Mouse (Mus musculus) kidney, postnatal 14 days (tissue): ENCODE measurements around the gene Phc3.

Experiments
- DNase-seq: peaks from one replicate; pipeline ENCODE4 v3.0.0; 2022; ENCODE audit warnings: mixed read lengths

Phc3 gene

GRCm38 (mm10) chr3:30976991-30977603, 7.9 kb upstream of the Phc3 start:
- DNase-seq, result peak; percentile 53

GRCm38 (mm10) chr3:30975102-30975754, 6.0 kb upstream of the Phc3 start:
- peak; percentile 78 for DNase-seq

- peak; percentile 69 for DNase-seq
Measured at GRCm38 (mm10) chr3:30968531-30969092, 603 bp downstream of the Phc3 start.

GRCm38 (mm10) chr3:30965644-30966043, 3.6 kb downstream of the Phc3 start:
- DNase-seq, result no peak

GRCm38 (mm10) chr3:30964216-30964615, 5.0 kb downstream of the Phc3 start:
- DNase-seq, result no peak

- DNase-seq, result no peak
Measured at GRCm38 (mm10) chr3:30963100-30963499, 6.1 kb downstream of the Phc3 start.

- no peak for DNase-seq
Measured at GRCm38 (mm10) chr3:30959868-30960831, 9.1 kb downstream of the Phc3 start.

GRCm38 (mm10) chr3:30958709-30959108, 10.5 kb downstream of the Phc3 start:
- DNase-seq, result no peak

- no peak for DNase-seq
Measured at GRCm38 (mm10) chr3:30956327-30956726, 12.9 kb downstream of the Phc3 start.

- DNase-seq, result no peak
Measured at GRCm38 (mm10) chr3:30952273-30953070, 16.7 kb downstream of the Phc3 start.

- peak; percentile 58 for DNase-seq
Measured at GRCm38 (mm10) chr3:30951652-30952051, 17.6 kb downstream of the Phc3 start.

- no peak for DNase-seq
Measured at GRCm38 (mm10) chr3:30934384-30934783, 34.8 kb downstream of the Phc3 start.

- no peak for DNase-seq
Measured at GRCm38 (mm10) chr3:30929828-30930227, 39.4 kb downstream of the Phc3 start.

GRCm38 (mm10) chr3:30927664-30928063, 41.6 kb downstream of the Phc3 start:
- DNase-seq, result no peak

GRCm38 (mm10) chr3:30917160-30917559, 52.1 kb downstream of the Phc3 start:
- DNase-seq, result no peak

GRCm38 (mm10) chr3:30904658-30905057, 64.6 kb downstream of the Phc3 start:
- no peak for DNase-seq

GRCm38 (mm10) chr3:30899407-30899806, 69.8 kb downstream of the Phc3 start:
- DNase-seq, result peak; percentile 26

- DNase-seq, result no peak
Measured at GRCm38 (mm10) chr3:30896721-30897120, 72.5 kb downstream of the Phc3 start.

- no peak for DNase-seq
Measured at GRCm38 (mm10) chr3:30889014-30889413, 80.2 kb downstream of the Phc3 start.

- no peak for DNase-seq
Measured at GRCm38 (mm10) chr3:30887449-30887848, 81.8 kb downstream of the Phc3 start.

GRCm38 (mm10) chr3:30876709-30877108, 92.5 kb downstream of the Phc3 start:
- DNase-seq, result no peak

- no peak for DNase-seq
Measured at GRCm38 (mm10) chr3:30869995-30870394, 99.2 kb downstream of the Phc3 start.
